Mouse (Mus musculus): ENCODE measurements around the gene Kcnc1. TPM values are rescaled to one million over a fixed set of nuclear protein-coding genes. Genes with fewer than 3 reads are reported as not detected.

Kcnc1 gene
- polyA plus RNA-seq, 1 experiment: not detected

- H3K4me3 ChIP-seq (replicated peaks): no peak overlapping the region
- TF ChIP-seq FLI1 (IDR thresholded peaks at IDR 0.05; ENCODE audit: low read length): no peak
- no peak for TF ChIP-seq GATA1 (IDR thresholded peaks at IDR 0.05; ENCODE audit: borderline replicate concordance, low read length)
These were observed 86.8 kb downstream of the Kcnc1 start for GRCm38 (mm10) chr7:46483050-46483449.

GRCm38 (mm10) chr7:46484223-46484622 lies 87.9 kb downstream of the Kcnc1 start:
- no peaks in the 10 kb centered on the region for H3K36me3 ChIP-seq (replicated peaks; ENCODE audit: low read length)
- no peak overlapping the region for H3K4me3 ChIP-seq (replicated peaks)
- H3K27me3 ChIP-seq (replicated peaks): peaks cover 4% of the 10 kb centered on the region
- no peak for TF ChIP-seq GATA1 (IDR thresholded peaks at IDR 0.05; ENCODE audit: borderline replicate concordance, low read length)
- TF ChIP-seq FLI1 (IDR thresholded peaks at IDR 0.05; ENCODE audit: low read length): no peak
- peaks cover 15% of the 10 kb centered on the region for H3K4me1 ChIP-seq
- H3K9me3 ChIP-seq: no peaks in the 10 kb centered on the region

More at GRCm38 (mm10) chr7:46483050-46483449, 86.8 kb downstream of the Kcnc1 start:
- Histone ChIP-seq H3K9me3 (no peaks in the 10 kb centered on the region), H3K27me3 (replicated peaks) (peaks cover 4% of the 10 kb centered on the region), H3K36me3 (replicated peaks; ENCODE audit: low read length) (no peaks in the 10 kb centered on the region), H3K4me1 (peaks cover 15% of the 10 kb centered on the region)

GRCm38 (mm10) chr7:46486761-46487160 lies 90.5 kb downstream of the Kcnc1 start:
- Histone ChIP-seq H3K9me3 (no peaks in the 10 kb centered on the region), H3K4me3 (replicated peaks) (no peak overlapping the region), H3K4me1 (peaks cover 11% of the 10 kb centered on the region), H3K27me3 (replicated peaks) (peaks cover 6% of the 10 kb centered on the region), H3K36me3 (replicated peaks; ENCODE audit: low read length) (no peaks in the 10 kb centered on the region)
- no peak for TF ChIP-seq GATA1 (IDR thresholded peaks at IDR 0.05; ENCODE audit: borderline replicate concordance, low read length)
- TF ChIP-seq FLI1 (IDR thresholded peaks at IDR 0.05; ENCODE audit: low read length): no peak

- TF ChIP-seq GATA1 (IDR thresholded peaks at IDR 0.05; ENCODE audit: borderline replicate concordance, low read length): no peak
- no peak for TF ChIP-seq FLI1 (IDR thresholded peaks at IDR 0.05; ENCODE audit: low read length)
- H3K9me3 ChIP-seq: no peaks in the 10 kb centered on the region
- H3K4me1 ChIP-seq: peaks cover 5% of the 10 kb centered on the region
- H3K4me3 ChIP-seq (replicated peaks): no peak overlapping the region
- H3K36me3 ChIP-seq (replicated peaks; ENCODE audit: low read length): no peaks in the 10 kb centered on the region
- H3K27me3 ChIP-seq (replicated peaks): peaks cover 6% of the 10 kb centered on the region
These were observed 91.1 kb downstream of the Kcnc1 start for GRCm38 (mm10) chr7:46487354-46487753.

Other genes starting within 250 kb of the Kcnc1 start
- gene Abcc8, start 216.5 kb upstream of the Kcnc1 start, polyA plus RNA-seq (2012; ENCODE audit: insufficient read depth, low replicate concordance): not detected in 2 replicates
- not detected in 2 replicates for gene Ush1c, start 158.0 kb upstream of the Kcnc1 start, polyA plus RNA-seq (2012; ENCODE audit: insufficient read depth, low replicate concordance)
- not detected in 2 replicates for gene Otog, start 155.5 kb upstream of the Kcnc1 start, polyA plus RNA-seq (2012; ENCODE audit: insufficient read depth, low replicate concordance)
- gene Myod1, start 20.0 kb upstream of the Kcnc1 start, polyA plus RNA-seq (2012; ENCODE audit: insufficient read depth, low replicate concordance): not detected in 2 replicates
- 2.4 TPM in 1 of 2 replicates, not detected in the other for gene Sergef, start 243.3 kb downstream of the Kcnc1 start, polyA plus RNA-seq (2012; ENCODE audit: insufficient read depth, low replicate concordance)

All from megakaryocyte, embryonic 14.5 days (primary cell).